ENCODE assay signal across 16 mouse cellular contexts in genomic region chr6:37735288-37735961, GRCm38 (mm10).
DNase-seq lines count a peak whose midpoint lies in the region; ATAC-seq and TF ChIP-seq lines count a peak whose summit lies in the region.
"Had no signal": no experiment of that assay in that cellular context is flagged by ENCODE, and none has a peak within 500 bp of the region (broad histone marks: within the 10 kb centered on the region; RNA-seq: fewer than 3 reads in every experiment).

No protein-coding gene starts in this region.

- no peak overlapping the region for H3K4me2 ChIP-seq in heart, postnatal 0 days (ENCODE audit: low read depth, low read length)
- H3K4me2 ChIP-seq: forebrain, embryonic 13.5 days; hindbrain, embryonic 14.5 days had no signal

- peak overlapping the region; percentile 76 for H3K27ac ChIP-seq in heart, postnatal 0 days (ENCODE audit: low read depth)
- H3K27ac ChIP-seq in layer of hippocampus, adult 2 months = no peak overlapping the region
- H3K27ac ChIP-seq: forebrain, embryonic 13.5 days; hindbrain, embryonic 14.5 days had no signal

- no peaks in the 10 kb centered on the region for H3K27me3 ChIP-seq in heart, postnatal 0 days (ENCODE audit: control insufficient read depth, insufficient read depth, low read length)
- H3K27me3 ChIP-seq: forebrain, embryonic 13.5 days; megakaryocyte, embryonic 14.5 days had no signal

- peak; percentile 54; the same call in 1 of the 2 replicates for TF ChIP-seq EP300 in heart, postnatal 0 days (IDR thresholded peaks at IDR 0.05; ENCODE audit: low read depth)

- ATAC-seq in heart, postnatal 0 days (ENCODE audit: insufficient read depth, low read depth) = peak; percentile 74
- ATAC-seq in activated CD4-positive, CD25-positive, alpha-beta regulatory T cell, adult 4 months = no peak
- ATAC-seq: forebrain, embryonic 13.5 days had no signal

- H3K4me1 ChIP-seq in heart, postnatal 0 days (ENCODE audit: control insufficient read depth, insufficient read depth) = 0 out of 2 replicates have a peak, but pooled peaks cover 5% of the 10 kb centered on the region
- H3K4me1 ChIP-seq: forebrain, embryonic 13.5 days had no signal

- no peak overlapping the region for H3K9ac ChIP-seq in heart, postnatal 0 days (replicated peaks; ENCODE audit: low read depth, low read length)
- H3K9ac ChIP-seq: forebrain, embryonic 13.5 days; hindbrain, embryonic 14.5 days had no signal

- 42% methylated on average over 4 of the region's 4 CpGs for WGBS in heart, postnatal 0 days

- H3K9me3 ChIP-seq in heart, postnatal 0 days (replicated peaks; ENCODE audit: control insufficient read depth, low read length) = no peaks in the 10 kb centered on the region

- no peaks in the 10 kb centered on the region for H3K36me3 ChIP-seq in heart, postnatal 0 days (replicated peaks; ENCODE audit: control insufficient read depth, insufficient read depth, low read length)

- H3K4me3 ChIP-seq in heart, postnatal 0 days (ENCODE audit: low read depth, low read length) = no peak overlapping the region
- no peak overlapping the region for H3K4me3 ChIP-seq in layer of hippocampus, adult 2 months
- H3K4me3 ChIP-seq: forebrain, embryonic 13.5 days; megakaryocyte, embryonic 14.5 days; myocyte had no signal

- no peak for TF ChIP-seq CTCF in heart, postnatal 0 days (IDR thresholded peaks at IDR 0.05; ENCODE audit: low read depth)
- TF ChIP-seq CTCF in layer of hippocampus, adult 2 months (conservative IDR thresholded peaks at IDR 0.05) = no peak

- DNase-seq in adrenal gland, adult 2 months = peak; percentile 38
- DNase-seq in adrenal gland, postnatal 4 days (ENCODE audit: low spot score in 2 of 2) = no peak
- peak; percentile 16 for DNase-seq in NIH3T3 (ENCODE audit: low read depth)
- peak; percentile 78 for DNase-seq in heart, postnatal 0 days (ENCODE audit: low spot score)
- peak; percentile 26 to 71 for DNase-seq in kidney, postnatal 36 days
- DNase-seq in cerebellum, postnatal 4 days (ENCODE audit: low spot score in 2 of 2) = no peak
- no peak for DNase-seq in layer of hippocampus, adult 2 months (ENCODE audit: low spot score in 2 of 2)
- DNase-seq: embryo, embryonic 11 days; layer of hippocampus, postnatal 36 days; liver; thymus, postnatal 36 days had no signal

Comparison
In these comparisons a context has a peak if more than half of its experiments do, and no peak if none do; other contexts are left out.
1. DNase-seq: peak in adrenal gland, adult 2 months (single experiment), NIH3T3 (single experiment), heart, postnatal 0 days (single experiment) and kidney, postnatal 36 days (2 of 2); none in adrenal gland, postnatal 4 days (0 of 2), cerebellum, postnatal 4 days (0 of 2) and layer of hippocampus, adult 2 months (0 of 2).